Mouse (Mus musculus): ENCODE measurements around the gene Secisbp2. TPM values are rescaled to one million over a fixed set of nuclear protein-coding genes. Genes with fewer than 3 reads are reported as not detected.

The Secisbp2 gene
- polyA plus RNA-seq, 1 experiment from 2014 or later: 31.1 TPM

DNA sequence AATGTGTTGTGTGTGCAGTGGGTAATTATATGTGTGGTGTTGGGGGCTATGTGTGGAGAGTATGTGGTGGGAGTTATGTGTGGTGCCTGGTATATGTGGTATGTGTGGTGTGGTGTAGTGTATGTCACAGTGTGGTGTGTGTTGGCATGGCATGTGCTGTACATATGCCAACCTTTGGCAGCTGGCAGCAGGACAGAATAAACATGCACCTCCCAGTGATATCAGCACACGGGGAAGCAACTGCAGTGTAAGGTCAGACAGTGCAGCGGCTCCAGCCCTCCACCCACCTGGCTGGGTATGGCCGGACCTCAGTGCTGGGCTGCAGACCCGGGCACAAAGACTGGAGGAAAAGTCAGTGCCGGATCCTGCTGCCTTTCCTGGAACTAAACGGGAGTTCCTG is 46.0 kb downstream of the Secisbp2 start:
- Histone ChIP-seq H3K9ac (no peak overlapping the region), H3K27me3 (no peaks in the 10 kb centered on the region), H3K27ac (no peak overlapping the region), H3K4me3 (no peak overlapping the region), H3K4me1 (no peaks in the 10 kb centered on the region), H3K36me3 (no peaks in the 10 kb centered on the region), H3K9me3 (no peaks in the 10 kb centered on the region), H3K4me2 (no peak overlapping the region)
- WGBS: 75% methylated on average over 6 of the region's 6 CpGs
- no peak for ATAC-seq (ENCODE audit: borderline replicate concordance, extremely low read depth, low FRiP score, low TSS enrichment)

DNA sequence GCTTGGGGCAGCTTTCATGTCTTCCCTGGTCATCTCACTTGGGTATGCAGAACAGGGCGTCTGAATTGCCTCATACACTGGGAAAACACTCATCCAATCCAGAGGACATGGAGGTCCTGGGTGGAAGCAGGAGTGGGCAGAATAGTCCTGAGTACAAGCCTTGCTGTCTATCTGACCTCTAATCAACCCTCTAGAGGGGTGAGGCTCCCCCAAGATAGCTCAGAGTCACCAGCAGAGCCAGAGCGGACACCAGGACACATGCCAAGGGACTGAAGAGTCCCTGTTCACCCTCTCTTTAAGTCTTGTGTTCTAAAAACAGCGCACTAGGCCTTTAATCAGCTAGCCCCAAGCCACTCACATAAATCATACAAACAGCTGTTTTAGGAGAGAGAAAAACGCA is 46.4 kb downstream of the Secisbp2 start:
- ATAC-seq (ENCODE audit: borderline replicate concordance, extremely low read depth, low FRiP score, low TSS enrichment): no peak
- no peak overlapping the region for H3K4me2 ChIP-seq
- H3K27me3 ChIP-seq: no peaks in the 10 kb centered on the region
- H3K36me3 ChIP-seq: no peaks in the 10 kb centered on the region
- no peak overlapping the region for H3K27ac ChIP-seq
- no peaks in the 10 kb centered on the region for H3K9me3 ChIP-seq
- H3K4me3 ChIP-seq: no peak overlapping the region
- WGBS: 69% methylated on average over 4 of the region's 4 CpGs
- H3K9ac ChIP-seq: no peak overlapping the region
- no peaks in the 10 kb centered on the region for H3K4me1 ChIP-seq

GRCm38 (mm10) chr13:51698318-51698717 is 46.8 kb downstream of the Secisbp2 start:
- no peaks in the 10 kb centered on the region for H3K36me3 ChIP-seq
- H3K4me3 ChIP-seq: no peak overlapping the region
- H3K4me2 ChIP-seq: no peak overlapping the region
- H3K4me1 ChIP-seq: no peaks in the 10 kb centered on the region
- no peak overlapping the region for H3K9ac ChIP-seq
- WGBS: 74% methylated on average over 3 of the region's 3 CpGs
- no peaks in the 10 kb centered on the region for H3K27me3 ChIP-seq
- no peak overlapping the region for H3K27ac ChIP-seq
- no peaks in the 10 kb centered on the region for H3K9me3 ChIP-seq
- no peak for ATAC-seq (ENCODE audit: borderline replicate concordance, extremely low read depth, low FRiP score, low TSS enrichment)

GRCm38 (mm10) chr13:51703893-51704292 is 52.4 kb downstream of the Secisbp2 start:
- no peak for ATAC-seq (ENCODE audit: borderline replicate concordance, extremely low read depth, low FRiP score, low TSS enrichment)
- no peaks in the 10 kb centered on the region for H3K9me3 ChIP-seq
- no peaks in the 10 kb centered on the region for H3K27me3 ChIP-seq
- no peaks in the 10 kb centered on the region for H3K4me1 ChIP-seq
- no peak overlapping the region for H3K4me2 ChIP-seq
- H3K36me3 ChIP-seq: no peaks in the 10 kb centered on the region
- H3K9ac ChIP-seq: no peak overlapping the region
- no peak overlapping the region for H3K4me3 ChIP-seq
- 71% methylated on average over 5 of the region's 5 CpGs for WGBS
- no peak overlapping the region for H3K27ac ChIP-seq

- no peak for ATAC-seq (ENCODE audit: borderline replicate concordance, extremely low read depth, low FRiP score, low TSS enrichment)
- H3K36me3 ChIP-seq: no peaks in the 10 kb centered on the region
- H3K9ac ChIP-seq: no peak overlapping the region
- 0 out of 2 replicates have a peak, but pooled peaks cover 6% of the 10 kb centered on the region for H3K4me1 ChIP-seq
- no peak overlapping the region for H3K4me2 ChIP-seq
- H3K27ac ChIP-seq: no peak overlapping the region
- 57% methylated on average over 22 of the region's 22 CpGs for WGBS
- H3K9me3 ChIP-seq: no peaks in the 10 kb centered on the region
- H3K4me3 ChIP-seq: no peak overlapping the region
- H3K27me3 ChIP-seq: no peaks in the 10 kb centered on the region
Measured at GRCm38 (mm10) chr13:51705882-51706854, 54.7 kb downstream of the Secisbp2 start.

DNA sequence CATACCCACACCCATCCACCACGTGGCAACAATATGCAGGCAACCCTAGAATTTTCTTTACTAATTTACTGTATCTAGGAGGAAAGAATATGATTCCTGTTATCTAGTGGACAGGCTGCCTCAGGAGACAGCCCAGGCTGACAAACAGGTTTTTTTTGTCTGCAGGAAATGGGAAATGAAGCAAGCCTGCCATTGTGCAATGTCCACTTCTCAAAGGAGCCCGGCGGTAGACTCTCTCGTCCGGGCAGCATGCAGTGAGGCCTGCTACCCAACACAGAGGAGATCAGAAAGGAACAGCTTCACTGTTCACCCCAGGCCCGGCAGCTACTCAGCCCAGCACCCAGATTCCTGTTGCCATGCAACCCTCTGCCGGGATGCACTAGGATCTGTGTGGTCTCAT is 59.2 kb downstream of the Secisbp2 start:
- H3K27ac ChIP-seq: peak overlapping the region; percentile 24; the same call in 1 of the 2 replicates
- H3K27me3 ChIP-seq: no peaks in the 10 kb centered on the region
- peak; percentile 47; the same call in 1 of the 2 replicates for ATAC-seq (ENCODE audit: borderline replicate concordance, extremely low read depth, low FRiP score, low TSS enrichment)
- no peak overlapping the region for H3K4me3 ChIP-seq
- 32% methylated on average over 7 of the region's 7 CpGs for WGBS
- H3K9ac ChIP-seq: no peak overlapping the region
- 0 out of 2 replicates have a peak, but pooled peaks cover 6% of the 10 kb centered on the region for H3K4me1 ChIP-seq
- H3K36me3 ChIP-seq: no peaks in the 10 kb centered on the region
- no peaks in the 10 kb centered on the region for H3K9me3 ChIP-seq
- no peak overlapping the region for H3K4me2 ChIP-seq

DNA sequence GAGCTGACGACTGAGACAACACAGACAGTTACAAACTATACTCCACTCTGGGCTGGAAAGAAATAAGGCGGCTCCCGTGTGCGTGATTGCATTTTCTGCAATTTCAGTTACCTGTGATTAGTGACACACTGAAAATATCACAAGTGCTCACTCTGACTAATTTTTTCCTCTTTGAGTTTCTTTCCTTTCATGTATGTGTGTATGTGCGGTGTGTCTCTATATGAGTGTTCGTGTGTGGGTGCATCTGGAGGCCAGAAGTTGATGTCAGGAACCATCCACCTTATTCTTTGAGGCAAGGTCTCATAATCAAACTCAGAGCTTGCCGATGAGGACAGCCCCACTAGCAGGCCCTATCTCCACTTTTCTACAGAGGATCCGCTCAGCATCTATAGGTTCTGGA is 60.5 kb downstream of the Secisbp2 start:
- no peak overlapping the region for H3K4me3 ChIP-seq
- no peaks in the 10 kb centered on the region for H3K9me3 ChIP-seq
- WGBS: 91% methylated on average over 8 of the region's 8 CpGs
- no peaks in the 10 kb centered on the region for H3K27me3 ChIP-seq
- no peak overlapping the region for H3K4me2 ChIP-seq
- no peak for ATAC-seq (ENCODE audit: borderline replicate concordance, extremely low read depth, low FRiP score, low TSS enrichment)
- no peak overlapping the region for H3K27ac ChIP-seq
- H3K4me1 ChIP-seq: 0 out of 2 replicates have a peak, but pooled peaks cover 6% of the 10 kb centered on the region
- no peaks in the 10 kb centered on the region for H3K36me3 ChIP-seq
- H3K9ac ChIP-seq: no peak overlapping the region

DNA sequence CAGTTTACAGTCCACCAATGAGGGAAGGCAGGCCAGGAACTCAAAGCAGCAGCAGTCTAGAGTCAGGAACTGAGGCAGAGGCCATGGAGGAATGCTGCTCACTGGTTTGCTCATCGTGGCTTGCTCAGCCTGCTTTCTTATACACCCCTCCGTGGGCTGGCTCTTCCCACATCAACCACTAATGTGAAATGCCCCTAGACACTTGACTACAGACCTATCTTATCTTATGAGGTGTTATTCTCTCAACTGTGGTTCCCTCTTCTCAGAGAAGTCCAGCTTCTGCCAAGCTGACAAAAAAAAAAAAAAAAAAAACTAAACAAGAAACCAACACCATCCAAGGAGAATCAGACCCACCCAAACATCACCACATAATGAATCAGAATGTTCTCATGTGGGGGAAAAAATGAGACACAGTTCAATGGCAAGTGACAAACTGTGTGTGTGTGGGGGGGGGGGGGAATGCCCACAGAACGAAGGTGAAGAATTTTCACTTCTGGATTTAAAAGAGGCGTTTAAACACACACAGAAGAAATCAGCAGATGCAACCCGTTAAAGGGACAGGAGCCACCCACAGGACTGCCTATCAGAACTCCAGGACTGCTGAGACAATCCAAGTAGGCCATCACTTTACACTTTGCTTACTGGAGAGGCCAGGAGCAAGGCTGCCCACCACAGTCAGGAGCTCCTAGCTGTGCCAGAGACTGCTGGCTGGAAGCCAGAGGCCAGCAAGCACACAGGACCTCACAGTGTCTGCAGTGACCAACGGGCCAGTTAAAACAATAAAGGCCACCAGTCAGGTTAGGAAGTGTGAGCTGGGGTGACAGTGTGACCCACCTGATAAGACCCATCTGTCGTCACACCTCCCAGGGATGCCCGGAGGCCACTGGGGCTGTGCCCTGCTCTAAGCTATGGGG is 65.1 kb downstream of the Secisbp2 start:
- Histone ChIP-seq H3K4me2 (no peak overlapping the region), H3K9me3 (no peaks in the 10 kb centered on the region), H3K27ac (no peak overlapping the region), H3K27me3 (no peaks in the 10 kb centered on the region), H3K4me3 (no peak overlapping the region), H3K4me1 (no peaks in the 10 kb centered on the region), H3K36me3 (no peaks in the 10 kb centered on the region), H3K9ac (no peak overlapping the region)
- 39% methylated on average over 8 of the region's 8 CpGs for WGBS
- peak; percentile 65 for ATAC-seq (ENCODE audit: borderline replicate concordance, extremely low read depth, low FRiP score, low TSS enrichment)

DNA sequence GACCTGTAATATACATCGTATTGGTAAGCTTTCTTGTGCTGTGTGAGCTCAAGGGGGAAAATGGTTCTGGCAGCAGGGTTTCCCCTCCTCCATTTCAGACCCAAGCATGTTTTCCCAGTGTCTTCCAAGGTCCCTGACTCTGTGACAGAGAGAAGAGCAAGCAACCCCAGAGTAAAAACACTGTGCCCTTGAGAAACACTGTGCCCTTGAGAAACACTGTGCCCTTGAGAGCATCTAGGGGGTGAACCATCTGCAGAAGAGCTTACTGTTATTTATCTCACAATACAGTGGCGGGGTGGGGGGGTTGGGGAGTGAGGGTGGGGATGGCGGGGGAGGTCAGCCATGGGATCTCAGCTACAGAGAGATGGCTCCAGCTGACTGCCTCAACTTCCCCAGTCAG is 67.8 kb downstream of the Secisbp2 start:
- H3K36me3 ChIP-seq: no peaks in the 10 kb centered on the region
- WGBS: 74% methylated on average over 3 of the region's 3 CpGs
- no peak overlapping the region for H3K27ac ChIP-seq
- H3K4me3 ChIP-seq: no peak overlapping the region
- H3K4me2 ChIP-seq: no peak overlapping the region
- H3K4me1 ChIP-seq: no peaks in the 10 kb centered on the region
- no peaks in the 10 kb centered on the region for H3K9me3 ChIP-seq
- no peak for ATAC-seq (ENCODE audit: borderline replicate concordance, extremely low read depth, low FRiP score, low TSS enrichment)
- no peak overlapping the region for H3K9ac ChIP-seq
- no peaks in the 10 kb centered on the region for H3K27me3 ChIP-seq

GRCm38 (mm10) chr13:51720556-51720955 is 69.1 kb downstream of the Secisbp2 start:
- H3K9ac ChIP-seq: no peak overlapping the region
- H3K4me1 ChIP-seq: no peaks in the 10 kb centered on the region
- no peak overlapping the region for H3K4me3 ChIP-seq
- H3K36me3 ChIP-seq: no peaks in the 10 kb centered on the region
- no peaks in the 10 kb centered on the region for H3K27me3 ChIP-seq
- H3K4me2 ChIP-seq: no peak overlapping the region
- 90% methylated on average over 4 of the region's 4 CpGs for WGBS
- H3K9me3 ChIP-seq: no peaks in the 10 kb centered on the region
- no peak for ATAC-seq (ENCODE audit: borderline replicate concordance, extremely low read depth, low FRiP score, low TSS enrichment)
- no peak overlapping the region for H3K27ac ChIP-seq

GRCm38 (mm10) chr13:51723114-51723513 is 71.6 kb downstream of the Secisbp2 start:
- Histone ChIP-seq H3K9ac (no peak overlapping the region), H3K4me1 (no peaks in the 10 kb centered on the region), H3K9me3 (no peaks in the 10 kb centered on the region), H3K36me3 (no peaks in the 10 kb centered on the region), H3K27me3 (no peaks in the 10 kb centered on the region), H3K4me3 (no peak overlapping the region), H3K4me2 (no peak overlapping the region), H3K27ac (no peak overlapping the region)
- 65% methylated on average over 5 of the region's 5 CpGs for WGBS
- no peak for ATAC-seq (ENCODE audit: borderline replicate concordance, extremely low read depth, low FRiP score, low TSS enrichment)

GRCm38 (mm10) chr13:51724566-51724965 is 73.1 kb downstream of the Secisbp2 start:
- Histone ChIP-seq H3K4me2 (no peak overlapping the region), H3K4me1 (peaks cover 2% of the 10 kb centered on the region), H3K4me3 (no peak overlapping the region), H3K36me3 (no peaks in the 10 kb centered on the region), H3K9ac (no peak overlapping the region), H3K27me3 (no peaks in the 10 kb centered on the region), H3K9me3 (no peaks in the 10 kb centered on the region), H3K27ac (no peak overlapping the region)
- 66% methylated on average over 6 of the region's 6 CpGs for WGBS
- ATAC-seq (ENCODE audit: borderline replicate concordance, extremely low read depth, low FRiP score, low TSS enrichment): no peak
